Mouse (Mus musculus) liver, adult (tissue): Measurements from ENCODE around the gene Npas3.

Experiments
- GATA4 ChIP-seq: IDR thresholded peaks from 2 replicates; pipeline ENCODE4 v1.6.1; 2014; ENCODE audit warnings: mild to moderate bottlenecking, low read length; ENCODE audit not compliant: insufficient replicate concordance

The Npas3 gene

GRCm38 (mm10) chr12:54017949-54018348, 769.5 kb downstream of the Npas3 start:
- TF ChIP-seq GATA4: no peak

- no peak for TF ChIP-seq GATA4
Observed at GRCm38 (mm10) chr12:54019979-54020378, 771.5 kb downstream of the Npas3 start.

- TF ChIP-seq GATA4: no peak
Observed at GRCm38 (mm10) chr12:54034666-54035346, 786.3 kb downstream of the Npas3 start.

- no peak for TF ChIP-seq GATA4
Observed at GRCm38 (mm10) chr12:54037602-54038001, 789.1 kb downstream of the Npas3 start.

- TF ChIP-seq GATA4: no peak
Observed at GRCm38 (mm10) chr12:54042996-54043544, 794.6 kb downstream of the Npas3 start.

- TF ChIP-seq GATA4: no peak
Observed at GRCm38 (mm10) chr12:54044606-54045334, 796.3 kb downstream of the Npas3 start.

GRCm38 (mm10) chr12:54045360-54045759, 796.9 kb downstream of the Npas3 start:
- no peak for TF ChIP-seq GATA4

- TF ChIP-seq GATA4: no peak
Observed at GRCm38 (mm10) chr12:54046824-54047223, 798.3 kb downstream of the Npas3 start.

GRCm38 (mm10) chr12:54048126-54048525, 799.6 kb downstream of the Npas3 start:
- TF ChIP-seq GATA4: no peak

GRCm38 (mm10) chr12:54049926-54050325, 801.4 kb downstream of the Npas3 start:
- TF ChIP-seq GATA4: no peak

- TF ChIP-seq GATA4: no peak
Observed at GRCm38 (mm10) chr12:54052939-54053338, 804.5 kb downstream of the Npas3 start.

GRCm38 (mm10) chr12:54053598-54053997, 805.1 kb downstream of the Npas3 start:
- TF ChIP-seq GATA4: no peak

- TF ChIP-seq GATA4: no peak
Observed at GRCm38 (mm10) chr12:54060732-54061131, 812.3 kb downstream of the Npas3 start.

- TF ChIP-seq GATA4: no peak
Observed at GRCm38 (mm10) chr12:54061168-54061567, 812.7 kb downstream of the Npas3 start.

- TF ChIP-seq GATA4: no peak
Observed at GRCm38 (mm10) chr12:54064986-54065385, 816.5 kb downstream of the Npas3 start.

- TF ChIP-seq GATA4: no peak
Observed at GRCm38 (mm10) chr12:54065607-54066006, 817.1 kb downstream of the Npas3 start.

GRCm38 (mm10) chr12:54067419-54067818, 818.9 kb downstream of the Npas3 start:
- TF ChIP-seq GATA4: no peak
